Mouse (Mus musculus) cortical plate, adult 2 months (tissue): ENCODE data around the gene Myl9. TPM values are rescaled to one million over a fixed set of nuclear protein-coding genes. Genes with fewer than 3 reads are reported as not detected.
"Not testable (repeated sequence)": the region's sequence is repeated elsewhere in the genome, so short reads cannot be mapped to it uniquely, and the experiment has no call there.

ENCODE experiments used
- H3K27ac ChIP-seq: fragments of 200-500 bp; 2 replicates; pipeline ENCODE4 v1.5.1; 2012; ENCODE audit warnings: low read length, control low read depth, inconsistent platforms; ENCODE audit not compliant: insufficient read depth
- H3K4me1 ChIP-seq: fragments of 200-500 bp; 2 replicates; pipeline ENCODE4 v1.6.1; 2011; ENCODE audit warnings: low read length; ENCODE audit not compliant: control insufficient read depth, insufficient read depth
- H3K4me3 ChIP-seq: fragments of 200-500 bp; 2 replicates; pipeline ENCODE4 v1.5.1; 2011; ENCODE audit warnings: mild to moderate bottlenecking, low read length, control low read depth; ENCODE audit not compliant: insufficient read depth
- CTCF ChIP-seq: fragments of 200-500 bp; IDR thresholded peaks from 2 replicates; pipeline ENCODE4 v1.5.1; 2011; ENCODE audit warnings: mild to moderate bottlenecking, control low read depth, low read length; ENCODE audit not compliant: insufficient read depth; ENCODE audit errors: extremely low read depth
- POLR2A ChIP-seq: fragments of 200-500 bp; IDR thresholded peaks from 2 replicates; pipeline ENCODE4 v1.6.1; 2011; ENCODE audit warnings: mild to moderate bottlenecking, low read length, control low read depth; ENCODE audit not compliant: insufficient read depth; ENCODE audit errors: extremely low read depth
- polyA plus RNA-seq: library from polyadenylated mRNA; depleted of rRNA; stranded (reverse); fragments of >200 nt; gene quantifications from 2 replicates; pipeline ENCODE4 v1.2.3, GENCODE M21; 2012

Myl9 gene
- polyA plus RNA-seq, 1 experiment: 47.7 TPM

DNA sequence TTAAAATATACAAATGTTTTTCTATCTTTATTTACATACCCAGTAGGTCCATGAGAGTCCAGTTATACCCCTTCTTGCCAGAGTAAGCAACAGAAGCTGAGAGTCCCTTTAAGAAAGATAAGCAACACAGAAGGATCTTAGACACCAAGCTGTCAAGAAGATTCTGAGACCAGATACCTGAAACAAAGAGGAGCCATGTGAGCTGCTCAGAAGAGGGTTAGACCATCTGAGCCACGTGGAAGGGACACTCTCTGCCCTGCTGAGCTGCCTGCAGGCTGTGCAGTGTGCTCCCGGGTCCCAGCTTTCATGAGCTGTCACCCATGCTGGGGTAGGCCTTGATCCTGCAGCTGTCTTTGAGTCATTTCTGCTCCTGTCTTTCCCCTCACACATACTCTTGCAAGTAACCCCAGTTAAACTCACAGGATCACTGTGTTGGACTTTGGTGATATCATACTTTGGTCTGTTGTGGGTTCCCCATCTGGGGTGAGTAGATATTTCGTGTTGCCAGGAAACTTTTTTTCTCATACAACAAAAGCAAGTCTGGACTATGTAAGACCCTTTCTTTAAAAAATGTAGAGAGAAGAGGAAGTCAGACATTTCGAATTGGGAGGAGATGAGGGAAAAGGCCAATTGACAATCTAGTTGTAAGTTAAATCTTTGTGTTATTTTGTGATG, 28.6 kb downstream of the Myl9 start:
- Histone ChIP-seq H3K4me3 (no peak overlapping the region), H3K27ac (no peak overlapping the region), H3K4me1 (no peaks in the 10 kb centered on the region)
- no peak for TF ChIP-seq CTCF
- TF ChIP-seq POLR2A: no peak

DNA sequence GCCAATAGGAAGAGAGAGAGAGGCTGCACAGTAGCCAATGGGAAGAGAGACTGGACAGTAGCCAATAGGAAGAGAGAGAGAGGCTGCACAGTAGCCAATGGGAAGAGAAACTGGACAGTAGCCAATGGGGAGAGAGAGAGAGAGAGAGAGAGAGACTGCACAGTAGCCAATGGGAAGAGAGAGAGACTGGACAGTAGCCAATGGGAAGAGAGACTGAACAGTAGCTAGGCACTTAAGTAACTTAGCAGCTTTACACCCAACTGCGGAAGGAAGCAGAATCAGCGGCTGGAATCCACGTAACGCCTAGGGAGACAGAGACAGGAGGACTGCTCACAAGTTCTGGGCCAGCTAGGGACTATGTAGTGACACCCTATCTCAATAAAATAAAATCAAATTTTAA, 29.4 kb downstream of the Myl9 start:
- no peak overlapping the region for H3K27ac ChIP-seq
- TF ChIP-seq CTCF: no peak
- TF ChIP-seq POLR2A: no peak
- H3K4me1 ChIP-seq: no peaks in the 10 kb centered on the region
- H3K4me3 ChIP-seq: no peak overlapping the region

DNA sequence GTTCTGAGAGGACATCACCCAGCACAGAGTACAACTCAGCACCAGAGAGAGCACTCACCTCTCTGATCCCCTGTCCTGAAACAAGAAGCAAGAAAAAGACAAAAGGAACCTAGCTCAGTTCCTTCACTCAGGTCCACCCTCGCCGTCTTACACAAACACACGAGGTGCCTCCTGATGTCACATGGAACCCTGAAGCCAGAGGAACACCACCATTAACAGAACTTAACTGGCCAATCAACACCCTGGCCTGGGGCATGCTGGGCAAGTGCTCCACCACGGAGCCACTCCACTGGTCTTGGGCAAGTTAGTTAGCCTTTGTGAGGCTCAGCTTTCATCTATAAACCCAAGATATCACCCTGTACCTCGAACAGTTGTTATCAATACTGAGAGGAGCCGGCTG, 31.7 kb downstream of the Myl9 start:
- no peak overlapping the region for H3K4me3 ChIP-seq
- no peaks in the 10 kb centered on the region for H3K4me1 ChIP-seq
- TF ChIP-seq POLR2A (no peak), CTCF (no peak)
- H3K27ac ChIP-seq: no peak overlapping the region

GRCm38 (mm10) chr2:156809579-156809978, 34.4 kb downstream of the Myl9 start:
- Histone ChIP-seq H3K27ac (no peak overlapping the region), H3K4me3 (no peak overlapping the region), H3K4me1 (no peaks in the 10 kb centered on the region)
- peak; percentile 82 for TF ChIP-seq CTCF
- TF ChIP-seq POLR2A: no peak

DNA sequence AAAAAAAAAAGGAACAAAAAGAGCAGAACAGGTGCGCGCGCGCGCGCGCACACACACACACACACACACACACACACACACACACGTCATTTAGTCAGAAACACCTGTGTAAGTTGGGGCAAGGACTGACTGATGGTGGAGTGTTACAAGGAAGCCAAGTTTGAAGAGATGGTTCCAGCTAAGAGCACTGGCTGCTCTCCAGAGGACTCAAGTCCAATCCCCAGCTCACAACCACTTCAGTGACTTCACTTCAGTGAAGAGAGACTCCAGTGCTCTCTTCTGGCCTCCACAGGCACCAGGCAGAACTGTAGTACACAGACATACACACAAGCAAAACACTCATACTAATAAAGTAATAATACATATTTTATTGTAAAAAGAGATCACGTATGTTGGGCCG, 35.5 kb downstream of the Myl9 start:
- no peak overlapping the region for H3K27ac ChIP-seq
- no peak for TF ChIP-seq POLR2A

DNA sequence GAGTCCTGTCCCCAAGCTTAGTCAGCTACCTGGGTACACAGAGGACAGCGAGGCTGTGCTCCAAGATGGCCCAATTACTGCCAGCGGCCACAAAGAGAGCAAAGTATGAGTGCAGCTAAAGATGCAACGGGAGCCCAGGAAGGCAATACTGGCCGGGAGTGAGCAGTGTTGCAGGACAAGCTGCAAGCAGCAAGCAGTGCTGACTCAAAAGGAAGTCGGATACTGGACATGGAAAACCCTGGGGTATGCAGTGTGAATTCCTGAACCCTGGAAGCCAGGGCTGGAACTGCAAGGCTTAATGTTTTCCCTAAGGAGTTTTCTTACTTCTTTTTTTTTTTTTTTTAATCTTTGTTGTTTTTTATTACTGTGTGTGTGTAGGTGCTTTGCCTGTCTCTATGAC, 36.3 kb downstream of the Myl9 start:
- H3K4me1 ChIP-seq: no peaks in the 10 kb centered on the region
- no peak for TF ChIP-seq POLR2A
- no peak for TF ChIP-seq CTCF
- H3K4me3 ChIP-seq: no peak overlapping the region
- no peak overlapping the region for H3K27ac ChIP-seq

More for the DNA sequence above, 35.5 kb downstream of the Myl9 start:
- H3K4me1 ChIP-seq: no peaks in the 10 kb centered on the region
- H3K4me3 ChIP-seq: no peak overlapping the region

DNA sequence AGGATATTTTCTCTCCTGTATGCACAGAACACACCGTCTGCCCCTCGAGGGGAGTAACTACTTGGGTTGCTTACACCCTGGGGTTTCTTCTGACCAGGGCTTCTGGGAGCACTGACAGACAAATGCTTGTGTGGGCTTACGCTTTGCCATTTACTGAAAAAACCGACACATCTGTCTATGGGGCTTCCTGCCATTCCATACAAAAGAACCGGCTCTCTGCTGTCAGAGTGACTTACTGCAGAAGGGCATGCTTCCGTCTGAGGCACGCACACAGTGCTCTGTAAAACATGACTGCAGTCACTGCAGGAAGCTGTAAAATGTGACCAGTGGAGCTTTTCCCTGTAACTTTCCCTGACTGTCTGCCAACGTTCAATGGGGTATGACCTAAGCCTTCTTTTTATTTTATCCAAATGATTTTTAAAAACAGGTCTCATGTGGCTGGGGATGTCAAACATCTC, 39.2 kb downstream of the Myl9 start:
- no peak overlapping the region for H3K27ac ChIP-seq
- TF ChIP-seq POLR2A: no peak
- TF ChIP-seq CTCF: no peak
- H3K4me1 ChIP-seq: no peaks in the 10 kb centered on the region
- no peak overlapping the region for H3K4me3 ChIP-seq

- Histone ChIP-seq H3K4me1 (no peaks in the 10 kb centered on the region), H3K27ac (no peak overlapping the region), H3K4me3 (no peak overlapping the region)
- TF ChIP-seq CTCF (no peak), POLR2A (no peak)
These were observed 39.7 kb downstream of the Myl9 start for GRCm38 (mm10) chr2:156814893-156815292.

DNA sequence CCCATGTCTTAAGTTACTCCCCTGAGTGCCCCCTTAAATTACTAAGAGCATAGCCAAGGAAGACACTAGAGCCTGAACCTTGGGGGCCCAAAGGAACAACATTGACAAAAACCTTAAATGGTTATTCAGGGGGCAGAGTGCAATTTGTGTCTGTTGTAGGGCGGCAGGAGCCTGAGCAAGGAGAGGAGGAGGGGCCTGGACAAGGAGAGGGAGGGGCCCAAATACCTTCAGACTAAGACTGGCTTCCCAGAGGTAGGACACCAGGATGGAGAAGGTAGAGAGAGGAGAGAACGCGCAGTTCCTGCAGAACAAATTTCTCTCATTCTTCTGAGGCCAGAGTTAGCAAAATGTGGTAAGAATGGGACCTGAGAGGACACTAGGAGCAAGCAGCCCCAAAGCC, 40.2 kb downstream of the Myl9 start:
- TF ChIP-seq POLR2A (no peak), CTCF (no peak)
- no peak overlapping the region for H3K27ac ChIP-seq
- no peaks in the 10 kb centered on the region for H3K4me1 ChIP-seq
- no peak overlapping the region for H3K4me3 ChIP-seq

GRCm38 (mm10) chr2:156816116-156816515, 40.9 kb downstream of the Myl9 start:
- no peak overlapping the region for H3K4me3 ChIP-seq
- H3K27ac ChIP-seq: no peak overlapping the region
- H3K4me1 ChIP-seq: no peaks in the 10 kb centered on the region
- TF ChIP-seq CTCF (no peak), POLR2A (no peak)

DNA sequence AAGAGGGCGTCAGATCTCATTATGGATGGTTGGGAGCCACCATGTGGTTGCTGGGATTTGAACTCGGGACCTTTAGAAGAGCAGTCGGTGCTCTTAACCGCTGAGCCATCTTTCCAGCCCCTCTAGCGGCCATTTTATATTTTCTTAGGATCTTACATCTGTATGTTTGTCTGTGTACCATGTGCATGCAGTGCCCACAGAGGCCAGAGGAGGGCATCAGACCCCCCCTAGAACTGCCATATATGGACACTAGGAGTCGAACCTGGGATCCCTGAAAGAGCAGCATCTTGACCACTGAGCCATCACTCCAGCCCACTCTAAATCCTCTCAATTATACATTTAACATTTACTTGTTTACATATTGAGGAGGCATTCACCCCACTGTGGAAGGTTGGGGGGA, 49.9 kb downstream of the Myl9 start:
- H3K27ac ChIP-seq, H3K4me1 ChIP-seq: not testable (repeated sequence)

More for the DNA sequence above, 49.9 kb downstream of the Myl9 start:
- not testable (repeated sequence) for H3K4me3 ChIP-seq
